Mouse (Mus musculus) ES-Bruce4 (cell line): Measurements from ENCODE around the gene Klk1b3.
"Not testable (repeated sequence)": the region's sequence is repeated elsewhere in the genome, so short reads cannot be mapped to it uniquely, and the experiment has no call there.

ENCODE experiments used
- CTCF ChIP-seq: IDR thresholded peaks from one replicate; pipeline ENCODE4 v1.8.1; 2011; ENCODE audit warnings: low read depth, low read length
- POLR2A ChIP-seq: IDR thresholded peaks from one replicate; pipeline ENCODE4 v1.8.1; 2011; ENCODE audit warnings: low read length; ENCODE audit not compliant: insufficient read depth

- not testable (repeated sequence) for TF ChIP-seq CTCF, POLR2A
Observed at GRCm38 (mm10) chr7:44207135-44207534, 9.1 kb downstream of the Klk1b3 start, which contains the start of gene Klk1b4.
